Mouse (Mus musculus): Measurements from ENCODE around the gene Tmem240. TPM values are rescaled to one million over a fixed set of nuclear protein-coding genes. Genes with fewer than 3 reads are reported as not detected.
"Not testable (repeated sequence)": the region's sequence is repeated elsewhere in the genome, so short reads cannot be mapped to it uniquely, and the experiment has no call there.

Tmem240 gene
- polyA plus RNA-seq (2015; fragmentation: Nextera tagmentation; extraction: Ambion mirVana) = 1.2 and 1.4 TPM in 2 replicates

GRCm38 (mm10) chr4:155734350-155734941 lies at the start of gene Tmem240:
Gene Tmem240 (plus strand): TSS chr4:155734800.
- ATAC-seq (ENCODE audit: insufficient number of reproducible peaks, insufficient read depth, low FRiP score, low TSS enrichment, low read depth) = peak; percentile 85
- peak within 1 kb of the TSS; percentile 90 for H3K9ac ChIP-seq
- no peaks in the 10 kb centered on the region for H3K9me3 ChIP-seq

GRCm38 (mm10) chr4:155687764-155688163 lies 46.8 kb upstream of the Tmem240 start:
- WGBS = 82% methylated on average over 4 of the region's 4 CpGs
- not testable (repeated sequence) for ATAC-seq (ENCODE audit: insufficient number of reproducible peaks, insufficient read depth, low FRiP score, low TSS enrichment, low read depth)

More at GRCm38 (mm10) chr4:155734350-155734941, at the start of gene Tmem240:
- Histone ChIP-seq H3K27ac (peak within 1 kb of the TSS; percentile 87), H3K4me1 (peaks cover 38% of the 10 kb centered on the region), H3K4me3 (peak within 1 kb of the TSS; percentile 81), H3K27me3 (no peaks in the 10 kb centered on the region), H3K36me3 (peaks cover 34% of the 10 kb centered on the region), H3K4me2 (peak within 1 kb of the TSS; percentile 92)
- WGBS = under 1% methylated on average over 33 of the region's 35 CpGs

GRCm38 (mm10) chr4:155690571-155691375 lies 43.8 kb upstream of the Tmem240 start:
- H3K9me3 ChIP-seq = no peaks in the 10 kb centered on the region
- H3K9ac ChIP-seq = no peak overlapping the region
- ATAC-seq (ENCODE audit: insufficient number of reproducible peaks, insufficient read depth, low FRiP score, low TSS enrichment, low read depth) = no peak
- no peaks in the 10 kb centered on the region for H3K36me3 ChIP-seq
- H3K27ac ChIP-seq = no peak overlapping the region
- no peak overlapping the region for H3K4me3 ChIP-seq
- 83% methylated on average over 12 of the region's 12 CpGs for WGBS
- H3K4me2 ChIP-seq = no peak overlapping the region
- H3K4me1 ChIP-seq = peaks cover 10% of the 10 kb centered on the region
- peaks cover 11% of the 10 kb centered on the region; the same call in 1 of the 2 replicates for H3K27me3 ChIP-seq

More at GRCm38 (mm10) chr4:155687764-155688163, 46.8 kb upstream of the Tmem240 start:
- H3K36me3 ChIP-seq, H3K4me2 ChIP-seq, H3K27me3 ChIP-seq, H3K27ac ChIP-seq, H3K4me1 ChIP-seq, H3K4me3 ChIP-seq, H3K9me3 ChIP-seq, H3K9ac ChIP-seq: not testable (repeated sequence)

- Histone ChIP-seq H3K36me3 (no peaks in the 10 kb centered on the region), H3K27ac (no peak overlapping the region), H3K27me3 (peaks cover 14% of the 10 kb centered on the region; the same call in 1 of the 2 replicates), H3K9ac (no peak overlapping the region), H3K4me2 (no peak overlapping the region), H3K4me3 (no peak overlapping the region), H3K4me1 (peaks cover 24% of the 10 kb centered on the region), H3K9me3 (no peaks in the 10 kb centered on the region)
- no peak for ATAC-seq (ENCODE audit: insufficient number of reproducible peaks, insufficient read depth, low FRiP score, low TSS enrichment, low read depth)
- WGBS = 93% methylated on average over 3 of the region's 3 CpGs
Measured at GRCm38 (mm10) chr4:155692421-155692820, 42.2 kb upstream of the Tmem240 start.

- H3K9me3 ChIP-seq = no peaks in the 10 kb centered on the region
Measured at GRCm38 (mm10) chr4:155694111-155694481, 40.5 kb upstream of the Tmem240 start, which contains the start of gene Fndc10. Gene Fndc10 (plus strand): TSS chr4:155694342.

GRCm38 (mm10) chr4:155694482-155695401 lies 39.9 kb upstream of the Tmem240 start:
- no peaks in the 10 kb centered on the region for H3K36me3 ChIP-seq

More at GRCm38 (mm10) chr4:155694111-155694481, 40.5 kb upstream of the Tmem240 start, which contains the start of gene Fndc10:
- Histone ChIP-seq H3K4me1 (peaks cover 24% of the 10 kb centered on the region), H3K36me3 (no peaks in the 10 kb centered on the region), H3K9ac (peak within 1 kb of the TSS; percentile 87), H3K27me3 (peaks cover 14% of the 10 kb centered on the region; the same call in 1 of the 2 replicates), H3K4me2 (peak within 1 kb of the TSS; percentile 95), H3K27ac (peak within 1 kb of the TSS; percentile 82), H3K4me3 (peak within 1 kb of the TSS; percentile 72)
- WGBS = 1% methylated on average over 27 of the region's 47 CpGs
- ATAC-seq (ENCODE audit: insufficient number of reproducible peaks, insufficient read depth, low FRiP score, low TSS enrichment, low read depth) = peak; percentile 79

GRCm38 (mm10) chr4:155695531-155696062 lies 39.0 kb upstream of the Tmem240 start:
- Histone ChIP-seq H3K27me3 (peaks cover 14% of the 10 kb centered on the region; the same call in 1 of the 2 replicates), H3K36me3 (no peaks in the 10 kb centered on the region), H3K4me3 (peak overlapping the region; percentile 72), H3K4me1 (peaks cover 24% of the 10 kb centered on the region), H3K9ac (peak overlapping the region; percentile 87), H3K9me3 (no peaks in the 10 kb centered on the region), H3K27ac (no peak overlapping the region), H3K4me2 (peak overlapping the region; percentile 95)
- 77% methylated on average over 4 of the region's 4 CpGs for WGBS
- ATAC-seq (ENCODE audit: insufficient number of reproducible peaks, insufficient read depth, low FRiP score, low TSS enrichment, low read depth) = no peak

More at GRCm38 (mm10) chr4:155694482-155695401, 39.9 kb upstream of the Tmem240 start:
- peak overlapping the region; percentile 82 for H3K27ac ChIP-seq
- peak; percentile 67; the same call in 1 of the 2 replicates for ATAC-seq (ENCODE audit: insufficient number of reproducible peaks, insufficient read depth, low FRiP score, low TSS enrichment, low read depth)
- peaks cover 14% of the 10 kb centered on the region; the same call in 1 of the 2 replicates for H3K27me3 ChIP-seq
- peaks cover 24% of the 10 kb centered on the region for H3K4me1 ChIP-seq
- H3K4me2 ChIP-seq = peak overlapping the region; percentile 95
- H3K9me3 ChIP-seq = no peaks in the 10 kb centered on the region
- WGBS = 1% methylated on average over 89 of the region's 92 CpGs
- peak overlapping the region; percentile 87 for H3K9ac ChIP-seq
- peak overlapping the region; percentile 72 for H3K4me3 ChIP-seq

GRCm38 (mm10) chr4:155696261-155697255 lies 38.0 kb upstream of the Tmem240 start:
- no peak for ATAC-seq (ENCODE audit: insufficient number of reproducible peaks, insufficient read depth, low FRiP score, low TSS enrichment, low read depth)
- no peaks in the 10 kb centered on the region for H3K9me3 ChIP-seq
- WGBS = 71% methylated on average over 16 of the region's 16 CpGs
- no peaks in the 10 kb centered on the region for H3K36me3 ChIP-seq
- peaks cover 14% of the 10 kb centered on the region; the same call in 1 of the 2 replicates for H3K27me3 ChIP-seq
- H3K4me3 ChIP-seq = peak overlapping the region; percentile 2; the same call in 1 of the 2 replicates
- H3K4me2 ChIP-seq = peak overlapping the region; percentile 95
- H3K27ac ChIP-seq = no peak overlapping the region
- H3K4me1 ChIP-seq = peaks cover 24% of the 10 kb centered on the region
- H3K9ac ChIP-seq = peak overlapping the region; percentile 87; the same call in 1 of the 2 replicates

GRCm38 (mm10) chr4:155700425-155700824 lies 34.2 kb upstream of the Tmem240 start:
- H3K27ac ChIP-seq = no peak overlapping the region
- ATAC-seq (ENCODE audit: insufficient number of reproducible peaks, insufficient read depth, low FRiP score, low TSS enrichment, low read depth) = no peak

More at GRCm38 (mm10) chr4:155700425-155700824, 34.2 kb upstream of the Tmem240 start:
- no peak overlapping the region for H3K9ac ChIP-seq
- H3K4me3 ChIP-seq = no peak overlapping the region
- no peak overlapping the region for H3K4me2 ChIP-seq
- H3K4me1 ChIP-seq = peaks cover 22% of the 10 kb centered on the region
- peaks cover 7% of the 10 kb centered on the region; the same call in 1 of the 2 replicates for H3K27me3 ChIP-seq
- H3K9me3 ChIP-seq = no peaks in the 10 kb centered on the region
- H3K36me3 ChIP-seq = no peaks in the 10 kb centered on the region

Measured in embryonic facial prominence, embryonic 13.5 days (tissue).